Mouse (Mus musculus) heart, adult 2 months (tissue): Measurements from ENCODE around the gene P4ha2.

Source experiments
- CTCF ChIP-seq: fragments of 200-600 bp; IDR thresholded peaks from 2 replicates; pipeline ENCODE4 v1.8.1; 2022; ENCODE audit warnings: antibody characterized with exemption, mild to moderate bottlenecking, moderate library complexity
- EP300 ChIP-seq: fragments of 200-500 bp; IDR thresholded peaks from 2 replicates; pipeline ENCODE4 v1.6.1; 2011; ENCODE audit warnings: low read depth, low read length, control low read depth; ENCODE audit not compliant: insufficient read depth
- POLR2A ChIP-seq: fragments of 200-500 bp; IDR thresholded peaks from 2 replicates; pipeline ENCODE4 v1.6.1; 2011; ENCODE audit warnings: mild to moderate bottlenecking, low read depth, low read length, control low read depth; ENCODE audit not compliant: insufficient read depth

- TF ChIP-seq POLR2A (no peak), EP300 (peak; percentile 63; the same call in 1 of the 2 replicates), CTCF (no peak)
Measured at GRCm38 (mm10) chr11:54108894-54109293, 9.0 kb downstream of the P4ha2 start.
